Mouse (Mus musculus): ENCODE measurements around the gene Ubb.

Gene Ubb

DNA sequence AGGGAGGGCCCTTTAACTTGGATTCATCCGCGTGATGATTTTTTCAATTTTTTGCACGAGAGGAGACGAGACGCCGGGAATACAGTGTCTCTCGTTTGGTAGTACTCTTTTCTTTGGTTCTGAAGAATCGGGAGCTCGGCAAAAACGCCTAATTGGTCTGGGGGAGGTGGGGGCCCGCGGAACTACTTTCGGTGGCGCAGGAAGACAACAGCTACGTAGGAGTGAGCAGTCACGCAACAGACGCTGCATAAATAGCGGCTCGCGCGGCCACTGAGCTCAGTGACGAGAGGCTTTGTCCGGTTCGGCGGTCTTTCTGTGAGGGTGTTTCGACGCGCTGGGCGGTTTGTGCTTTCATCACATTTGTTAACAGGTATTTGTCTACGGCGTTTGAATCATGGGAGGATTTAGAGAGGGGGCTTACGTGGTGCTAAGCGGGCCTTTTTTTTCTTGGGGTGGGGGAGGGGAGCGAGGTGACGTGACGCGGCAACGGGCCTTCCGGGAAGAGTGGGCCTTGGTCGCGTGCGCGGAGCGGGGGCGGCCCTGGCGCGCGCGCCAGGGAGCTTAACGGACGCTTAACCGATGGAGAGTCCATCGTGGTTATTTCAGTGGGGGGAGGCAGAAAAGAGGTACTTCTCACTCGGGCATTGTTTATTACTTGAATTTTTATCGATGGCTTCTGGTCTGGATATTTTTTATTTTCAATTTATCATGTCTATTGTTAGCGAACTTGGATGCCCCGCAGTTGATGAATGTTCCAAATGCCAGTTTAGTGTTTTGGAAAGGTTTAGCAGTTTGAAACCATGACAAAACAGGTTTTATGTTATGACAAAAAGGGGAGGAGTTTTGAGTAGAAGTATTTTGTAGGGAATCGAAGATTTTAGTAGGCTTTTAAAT, 502 bp downstream of the Ubb start:
- DNase-seq (ENCODE audit: low spot score) = peak; percentile 90

DNA sequence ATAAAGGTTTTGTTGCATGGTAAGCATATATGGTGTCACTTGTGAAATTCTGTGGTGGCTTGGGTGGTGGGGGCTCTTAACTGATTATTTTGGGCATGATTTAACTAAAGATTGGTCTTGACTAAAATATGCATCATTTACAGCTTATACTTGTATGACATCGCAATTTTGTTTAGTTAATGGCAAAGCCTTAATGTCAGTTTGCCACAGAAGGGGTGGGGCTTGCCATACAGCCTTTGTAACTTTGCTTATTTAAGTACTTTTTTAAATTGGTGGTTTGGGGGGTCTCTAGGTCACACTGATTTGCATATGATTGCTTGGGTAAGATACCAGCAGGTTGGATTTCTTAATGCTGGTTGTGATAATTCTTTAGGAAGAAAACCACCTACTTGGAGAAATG, 2.2 kb downstream of the Ubb start:
- DNase-seq (ENCODE audit: low spot score) = peak; percentile 55

GRCm38 (mm10) chr11:62553633-62554032, 2.7 kb downstream of the Ubb start:
- DNase-seq (ENCODE audit: low spot score) = peak; percentile 41

DNA sequence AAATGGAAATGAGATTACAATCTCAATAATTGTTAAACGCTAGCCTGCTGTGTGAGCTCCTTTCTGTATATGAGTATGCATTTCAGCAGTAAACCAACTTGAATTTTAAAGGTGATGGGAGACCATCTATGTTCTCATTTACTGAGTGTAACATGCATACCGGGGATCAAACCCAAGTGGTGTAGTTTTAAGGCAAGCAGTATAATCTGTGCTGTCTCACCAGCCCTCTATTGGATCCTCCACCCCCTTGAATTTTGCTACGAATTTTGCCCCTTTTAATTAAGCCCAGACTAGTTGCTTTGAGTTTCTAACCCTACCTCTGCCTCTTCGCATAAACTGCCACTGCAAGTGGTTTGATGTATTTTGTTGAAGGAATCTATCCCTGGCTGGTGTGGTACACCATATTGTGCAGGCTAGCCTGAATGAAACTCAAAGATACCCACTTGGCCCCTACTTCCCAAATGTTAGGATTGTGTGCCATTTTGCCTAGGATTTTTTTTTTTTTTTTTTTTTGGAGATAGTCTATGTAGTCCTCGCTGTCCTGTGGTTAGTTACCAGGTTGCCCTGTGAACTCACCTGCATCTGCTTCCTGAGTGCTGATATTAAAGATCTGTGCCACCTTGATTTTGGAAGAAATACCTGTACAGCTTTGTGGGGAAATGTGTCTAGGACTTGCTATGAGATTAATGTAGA, 3.3 kb downstream of the Ubb start:
- DNase-seq (ENCODE audit: low spot score) = peak; percentile 59

DNA sequence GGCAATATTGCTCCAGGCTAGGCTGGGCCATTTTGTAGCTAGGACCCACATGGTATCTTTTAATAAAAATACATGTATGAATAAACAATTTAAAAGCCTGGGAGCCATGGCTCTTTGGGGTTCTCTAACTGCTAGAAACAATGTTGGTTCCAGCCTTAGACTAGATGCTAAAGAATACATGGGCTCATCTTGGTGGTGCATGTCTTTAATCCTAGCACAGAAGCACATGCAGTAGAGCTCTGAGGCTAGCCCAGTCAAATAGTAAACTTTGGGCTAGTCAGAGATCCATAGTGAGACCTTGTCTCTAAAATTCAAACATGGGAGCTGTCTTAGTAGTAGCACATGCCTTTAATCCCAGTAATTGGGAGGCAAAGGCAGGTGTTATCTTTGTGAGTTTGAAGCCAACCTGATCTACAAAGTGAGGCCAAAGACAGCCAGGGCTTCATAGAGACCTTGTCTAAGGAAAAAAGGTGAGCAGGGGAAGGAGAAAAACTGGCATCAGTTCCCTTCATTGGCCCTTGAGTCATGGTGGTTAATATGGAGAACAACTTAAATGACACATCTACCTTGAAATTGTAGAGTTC, 4.1 kb downstream of the Ubb start:
- peak; percentile 37 for DNase-seq (ENCODE audit: low spot score)

DNA sequence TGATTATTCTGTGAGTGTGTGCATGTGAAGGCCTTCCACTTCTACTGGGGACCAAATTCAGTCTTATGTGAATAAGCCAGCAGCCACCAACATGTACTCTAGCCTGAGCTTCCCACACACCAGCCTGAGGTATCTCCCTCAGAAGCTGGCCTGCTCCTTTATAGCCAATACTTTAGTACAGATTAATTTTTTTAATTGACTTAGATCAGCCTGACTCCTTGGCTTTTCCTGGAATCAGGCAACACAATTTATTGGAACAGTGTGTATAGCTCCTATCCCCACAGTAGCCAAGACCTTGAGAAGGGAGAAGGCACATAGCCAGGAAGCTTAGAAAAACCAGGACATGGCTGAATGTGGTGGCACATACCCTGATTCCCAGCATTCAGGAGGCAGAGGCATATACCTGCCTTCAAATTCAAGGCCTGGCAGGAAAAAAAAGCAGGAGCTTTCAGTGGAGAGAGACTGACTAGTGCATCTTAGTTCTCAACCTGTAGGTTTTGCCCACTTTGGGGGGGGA, 5.0 kb downstream of the Ubb start:
- peak; percentile 21 for DNase-seq (ENCODE audit: low spot score)

- DNase-seq (ENCODE audit: low spot score) = peak; percentile 13
These were observed 6.2 kb downstream of the Ubb start for GRCm38 (mm10) chr11:62557205-62557604.

- DNase-seq (ENCODE audit: low spot score) = no peak
These were observed 7.2 kb downstream of the Ubb start for GRCm38 (mm10) chr11:62558152-62558551.

GRCm38 (mm10) chr11:62558961-62559646, 8.1 kb downstream of the Ubb start:
- DNase-seq (ENCODE audit: low spot score) = peak; percentile 39

DNA sequence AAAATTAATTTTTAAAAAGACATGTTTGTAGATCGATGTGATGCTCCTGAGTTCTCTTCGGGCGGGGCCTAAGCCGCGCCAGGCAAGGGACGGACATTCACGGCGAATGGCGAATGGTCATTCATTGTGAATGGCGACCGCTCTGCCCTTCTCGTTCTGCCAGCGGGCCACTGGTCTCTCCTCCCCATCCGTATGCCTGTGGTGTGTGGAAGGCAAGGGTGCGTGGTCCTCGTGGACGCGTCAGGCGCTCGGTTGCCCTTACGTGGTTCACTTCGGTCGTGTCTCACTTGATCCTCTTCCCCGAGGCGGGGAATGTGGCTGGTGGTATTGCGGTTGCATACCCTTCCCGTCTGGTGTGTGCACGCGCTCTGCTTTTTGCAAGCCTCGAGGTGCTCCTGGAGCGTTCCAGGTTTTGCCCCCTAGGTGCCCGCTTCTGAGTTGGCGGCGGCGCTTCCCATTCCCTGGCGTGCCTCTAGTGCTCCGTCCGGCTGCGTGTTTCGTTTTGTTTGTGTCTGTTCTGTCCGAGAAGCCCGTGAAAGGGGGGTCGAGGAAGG, 9.6 kb downstream of the Ubb start:
- no peak for DNase-seq (ENCODE audit: low spot score)

- DNase-seq (ENCODE audit: low spot score) = no peak
These were observed 12.6 kb downstream of the Ubb start for GRCm38 (mm10) chr11:62563590-62563989.

- DNase-seq (ENCODE audit: low spot score) = no peak
These were observed 14.8 kb downstream of the Ubb start for GRCm38 (mm10) chr11:62565747-62566146.

DNA sequence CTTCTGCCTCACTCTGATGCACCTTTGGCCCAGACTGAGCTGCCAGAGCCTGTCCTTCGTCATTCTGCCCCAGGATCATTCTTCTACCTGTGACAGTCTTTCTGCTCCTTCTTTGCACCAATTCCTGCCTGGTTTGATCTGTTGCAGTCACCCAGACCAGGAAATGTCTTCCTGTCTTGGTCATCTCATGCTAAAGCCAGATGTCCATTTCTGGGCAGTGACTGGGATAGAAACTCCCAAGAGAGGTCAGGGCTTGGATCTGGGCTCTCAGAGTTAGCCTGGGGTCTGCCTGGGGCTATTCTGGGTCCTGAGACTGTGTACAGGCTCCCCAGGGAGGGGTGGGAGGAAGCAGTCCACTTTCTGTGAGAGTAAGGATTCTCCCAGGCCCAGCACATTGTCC, 15.2 kb downstream of the Ubb start:
- DNase-seq (ENCODE audit: low spot score) = peak; percentile 58

DNA sequence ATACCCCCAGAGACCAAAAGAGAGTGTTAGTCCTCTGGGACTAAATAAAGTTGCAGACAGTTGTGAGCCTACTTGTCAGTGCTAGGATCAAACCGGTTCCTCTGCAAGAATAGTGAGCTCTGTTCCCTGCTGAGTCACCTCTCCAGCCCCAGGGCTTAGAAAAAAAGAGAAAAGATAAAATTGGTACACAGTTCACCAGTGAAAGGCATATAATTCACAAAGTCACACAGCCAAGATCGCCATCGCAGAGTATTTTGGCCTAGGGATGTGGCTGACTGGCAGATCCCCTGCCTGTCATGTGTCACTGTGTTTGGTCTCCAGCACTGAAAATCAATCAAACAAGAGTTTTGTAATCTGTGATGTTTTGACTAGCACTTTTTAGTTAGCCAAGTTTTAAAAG, 17.3 kb downstream of the Ubb start:
- no peak for DNase-seq (ENCODE audit: low spot score)

GRCm38 (mm10) chr11:62573959-62574702, 23.2 kb downstream of the Ubb start, which contains the start of gene Trpv2:
Gene Trpv2 (plus strand): TSS chr11:62574486.
- DNase-seq (ENCODE audit: low spot score) = no peak

GRCm38 (mm10) chr11:62574703-62575085, 23.7 kb downstream of the Ubb start:
- no peak for DNase-seq (ENCODE audit: low spot score)

DNA sequence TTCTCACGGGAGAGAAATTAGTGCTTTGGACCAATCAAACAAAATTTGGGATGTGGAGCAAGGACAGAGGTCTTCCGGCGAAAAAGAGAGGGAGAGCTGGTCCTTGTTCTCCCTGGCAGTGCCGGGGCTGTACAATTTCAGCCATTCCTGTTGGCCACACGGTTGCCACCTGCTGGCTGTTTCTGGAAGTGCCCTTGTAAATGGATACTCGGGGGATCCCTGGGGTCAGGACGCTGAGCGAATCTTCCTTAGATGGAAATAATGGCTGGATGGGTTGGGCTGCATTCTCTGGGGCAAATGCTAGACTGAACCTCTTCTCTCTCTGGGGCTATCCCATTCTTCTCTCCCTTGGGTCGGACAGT, 24.3 kb downstream of the Ubb start:
- DNase-seq (ENCODE audit: low spot score) = peak; percentile 90

- peak; percentile 72 for DNase-seq (ENCODE audit: low spot score)
These were observed 24.9 kb downstream of the Ubb start for GRCm38 (mm10) chr11:62575659-62576438.

DNA sequence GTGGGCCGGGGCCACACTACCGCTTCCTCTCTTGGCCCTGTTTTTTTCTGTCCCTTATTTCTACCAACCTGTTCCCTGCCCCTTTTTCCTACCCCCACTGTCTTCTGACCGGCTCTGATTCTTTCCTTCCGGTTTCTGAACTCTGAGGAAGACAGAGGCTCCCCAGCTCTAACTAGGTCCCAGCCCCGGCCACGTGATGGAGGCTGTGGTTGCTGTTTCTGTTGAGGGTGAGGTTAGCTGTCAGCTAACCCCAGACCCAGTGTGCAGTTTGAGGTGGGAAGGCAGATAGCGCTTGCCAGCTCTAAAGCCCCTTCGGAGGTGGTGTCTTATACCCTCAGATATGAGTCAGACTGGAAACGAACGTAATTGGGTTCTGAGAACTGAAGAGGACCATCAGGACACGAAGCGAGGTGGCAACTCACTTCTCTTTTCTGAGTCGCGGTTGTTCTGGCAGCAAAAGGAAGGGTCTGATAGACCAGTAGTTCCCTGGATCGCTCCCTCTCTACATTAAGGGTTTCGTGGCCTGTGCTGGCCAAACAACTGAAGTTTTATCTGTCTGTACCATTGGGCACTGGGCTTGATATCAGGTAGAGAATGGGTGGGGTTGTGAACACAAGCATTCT, 25.7 kb downstream of the Ubb start:
- DNase-seq (ENCODE audit: low spot score) = peak; percentile 30

- no peak for DNase-seq (ENCODE audit: low spot score)
These were observed 32.1 kb downstream of the Ubb start for GRCm38 (mm10) chr11:62583031-62583430.
